Mouse (Mus musculus) liver, embryonic 15.5 days (tissue): ENCODE results near the gene Dcaf6. TPM values are rescaled to one million over a fixed set of nuclear protein-coding genes. Genes with fewer than 3 reads are reported as not detected.
A peak's percentile ranks its signal among the peaks of the same experiment; 100 is the strongest.

Experiments used
- ATAC-seq: fragments of 200-750 bp; cut with Nextera tagmentation; 2 replicates; pipeline ENCODE4 v1.8.0; 2017; ENCODE audit warnings: moderate number of reproducible peaks, mild to moderate bottlenecking, moderate library complexity; ENCODE audit not compliant: insufficient read depth
- H3K27ac ChIP-seq: fragments of 300-500 bp; sonication (generic); replicated peaks from 2 replicates; pipeline ENCODE4 v1.5.1; 2015; ENCODE audit warnings: mild to moderate bottlenecking, inconsistent platforms
- H3K27me3 ChIP-seq: fragments of 300-500 bp; sonication (generic); 2 replicates; pipeline ENCODE4 v1.6.1; 2015; ENCODE audit warnings: mild to moderate bottlenecking, inconsistent platforms
- H3K36me3 ChIP-seq: fragments of 300-500 bp; sonication (generic); replicated peaks from 2 replicates; pipeline ENCODE4 v1.6.1; 2015; ENCODE audit warnings: moderate library complexity, mild to moderate bottlenecking, inconsistent platforms
- H3K4me1 ChIP-seq: fragments of 300-500 bp; sonication (generic); replicated peaks from 2 replicates; pipeline ENCODE4 v1.6.1; 2015; ENCODE audit warnings: inconsistent platforms
- H3K4me2 ChIP-seq: fragments of 300-500 bp; sonication (generic); 2 replicates; pipeline ENCODE4 v1.6.1; 2015; ENCODE audit warnings: moderate library complexity, mild to moderate bottlenecking, inconsistent platforms
- H3K4me3 ChIP-seq: fragments of 300-500 bp; sonication (generic); replicated peaks from 2 replicates; pipeline ENCODE4 v1.5.1; 2015; ENCODE audit warnings: mild to moderate bottlenecking, inconsistent platforms
- H3K9ac ChIP-seq: fragments of 300-500 bp; sonication (generic); 2 replicates; pipeline ENCODE4 v1.6.1; 2015; ENCODE audit warnings: moderate library complexity, mild to moderate bottlenecking, inconsistent platforms
- H3K9me3 ChIP-seq: fragments of 300-500 bp; sonication (generic); replicated peaks from 2 replicates; pipeline ENCODE4 v1.6.1; 2016; ENCODE audit warnings: inconsistent platforms
- WGBS: fragments of 180-500 bp; shearing (Covaris S2); methylation state at CpG from one replicate; pipeline ENCODE4 v1.1.7; 2015; ENCODE audit warnings: mixed read lengths; ENCODE audit not compliant: insufficient replicate concordance; 5-methylcytosine and 5-hydroxymethylcytosine counted together
- polyA plus RNA-seq: library from polyadenylated mRNA; unstranded; fragments of >200 nt; fragmentation: Nextera tagmentation; extraction: Ambion mirVana; gene quantifications from 2 replicates; pipeline ENCODE4 v1.2.1, GENCODE M21; 2015

Gene Dcaf6
- polyA plus RNA-seq, 1 experiment from 2014 or later, result 15.5 TPM

DNA sequence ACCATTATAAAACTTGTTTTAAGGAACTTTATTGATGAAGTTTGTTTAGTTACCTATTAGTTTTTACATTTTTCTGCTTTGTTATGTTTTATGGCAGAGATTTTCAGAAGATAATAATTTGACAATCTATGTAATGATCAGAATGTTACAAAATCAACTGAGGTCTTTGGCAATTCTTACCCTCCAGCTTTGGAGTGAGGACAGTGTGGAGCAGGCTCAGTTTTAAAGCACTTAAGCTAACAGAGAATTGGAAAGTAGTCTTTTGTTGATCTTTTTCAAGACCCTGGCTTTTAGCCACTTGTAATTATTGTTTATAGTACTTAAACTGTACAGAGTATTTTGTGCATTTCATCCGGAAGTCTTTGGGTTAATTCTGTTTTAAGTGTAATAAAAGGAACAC, 2.6 kb upstream of the Dcaf6 start:
- H3K27me3 ChIP-seq, result no peaks in the 10 kb centered on the region
- no peak overlapping the region for H3K9ac ChIP-seq
- no peaks in the 10 kb centered on the region for H3K36me3 ChIP-seq
- peaks cover 30% of the 10 kb centered on the region for H3K4me1 ChIP-seq
- peak overlapping the region; percentile 39 for H3K4me3 ChIP-seq
- peak overlapping the region; percentile 55 for H3K4me2 ChIP-seq
- H3K9me3 ChIP-seq, result no peaks in the 10 kb centered on the region
- WGBS, result 65% methylated on average over 1 of the region's 1 CpGs
- no peak for ATAC-seq
- no peak overlapping the region for H3K27ac ChIP-seq

DNA sequence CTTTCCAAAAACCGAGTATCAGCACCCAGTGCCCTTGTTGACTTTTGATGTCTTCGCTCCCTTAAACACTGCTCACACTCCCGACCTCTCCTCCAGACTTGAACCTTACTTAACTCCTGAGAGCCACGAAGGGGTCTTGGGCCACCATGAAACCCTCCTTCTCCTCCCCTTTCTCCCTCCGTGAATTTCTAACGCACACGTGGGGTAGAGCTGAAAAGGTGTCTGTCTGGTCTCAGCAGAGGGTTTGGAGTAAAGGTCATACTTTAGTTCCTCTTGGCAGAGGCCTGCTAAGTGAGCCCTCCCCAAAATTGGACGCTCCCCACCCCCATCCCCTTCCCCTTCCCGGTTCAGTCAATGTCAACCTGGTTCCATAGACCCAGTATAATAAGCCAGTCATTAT, 1.4 kb upstream of the Dcaf6 start:
- H3K4me1 ChIP-seq, result peaks cover 36% of the 10 kb centered on the region
- peak overlapping the region; percentile 84 for H3K9ac ChIP-seq
- no peaks in the 10 kb centered on the region for H3K27me3 ChIP-seq
- peak overlapping the region; percentile 97 for H3K27ac ChIP-seq
- H3K9me3 ChIP-seq, result no peaks in the 10 kb centered on the region
- no peak for ATAC-seq
- H3K36me3 ChIP-seq, result no peaks in the 10 kb centered on the region
- H3K4me3 ChIP-seq, result peak overlapping the region; percentile 100
- H3K4me2 ChIP-seq, result peak overlapping the region; percentile 71
- 3% methylated on average over 9 of the region's 9 CpGs for WGBS

DNA sequence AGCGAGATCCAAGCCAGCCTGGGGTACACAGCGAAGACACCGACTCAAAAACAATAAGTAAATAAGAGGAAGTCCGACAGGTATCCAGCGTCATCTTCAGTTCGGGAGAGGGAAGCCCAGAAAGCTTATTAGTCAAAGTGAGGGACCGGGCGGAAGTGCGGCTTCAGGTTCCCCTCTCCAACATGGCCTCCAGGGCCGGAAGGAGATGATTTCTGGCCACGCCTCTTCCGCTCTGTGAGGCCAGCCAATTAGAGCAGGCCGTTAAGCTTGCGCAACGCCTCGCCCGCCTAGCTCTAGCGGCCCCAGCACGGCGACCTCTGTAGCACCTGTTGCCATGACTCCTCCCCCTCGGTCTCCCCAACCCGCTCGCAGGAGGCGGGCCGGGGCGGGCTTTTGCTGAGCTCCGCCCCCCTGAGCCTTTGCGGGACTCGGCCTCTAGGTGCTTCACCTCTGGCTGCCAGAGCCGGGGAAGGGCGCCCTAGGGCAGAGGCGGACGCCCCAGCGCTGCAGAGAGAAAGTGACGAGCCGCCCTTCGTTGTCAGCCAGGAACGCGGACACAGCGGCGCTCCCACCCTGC, 614 bp upstream of the Dcaf6 start:
- Histone ChIP-seq H3K4me1 (peaks cover 34% of the 10 kb centered on the region), H3K36me3 (no peaks in the 10 kb centered on the region), H3K4me2 (peak overlapping the region; percentile 77), H3K4me3 (peak overlapping the region; percentile 100), H3K9ac (peak overlapping the region; percentile 95), H3K27ac (peak overlapping the region; percentile 99), H3K27me3 (no peaks in the 10 kb centered on the region), H3K9me3 (no peaks in the 10 kb centered on the region)
- peak; percentile 89 for ATAC-seq
- under 1% methylated on average over 41 of the region's 41 CpGs for whole genome bisulfite sequencing

GRCm38 (mm10) chr1:165459503-165460181, 633 bp downstream of the Dcaf6 start:
- peak overlapping the region; percentile 77 for H3K4me2 ChIP-seq
- H3K4me3 ChIP-seq, result peak overlapping the region; percentile 100
- peak overlapping the region; percentile 99 for H3K27ac ChIP-seq
- no peaks in the 10 kb centered on the region for H3K27me3 ChIP-seq
- peak overlapping the region; percentile 95 for H3K9ac ChIP-seq
- WGBS, result under 1% methylated on average over 60 of the region's 60 CpGs
- no peaks in the 10 kb centered on the region for H3K36me3 ChIP-seq
- H3K9me3 ChIP-seq, result no peaks in the 10 kb centered on the region
- peak; percentile 7 for ATAC-seq
- H3K4me1 ChIP-seq, result peaks cover 31% of the 10 kb centered on the region

DNA sequence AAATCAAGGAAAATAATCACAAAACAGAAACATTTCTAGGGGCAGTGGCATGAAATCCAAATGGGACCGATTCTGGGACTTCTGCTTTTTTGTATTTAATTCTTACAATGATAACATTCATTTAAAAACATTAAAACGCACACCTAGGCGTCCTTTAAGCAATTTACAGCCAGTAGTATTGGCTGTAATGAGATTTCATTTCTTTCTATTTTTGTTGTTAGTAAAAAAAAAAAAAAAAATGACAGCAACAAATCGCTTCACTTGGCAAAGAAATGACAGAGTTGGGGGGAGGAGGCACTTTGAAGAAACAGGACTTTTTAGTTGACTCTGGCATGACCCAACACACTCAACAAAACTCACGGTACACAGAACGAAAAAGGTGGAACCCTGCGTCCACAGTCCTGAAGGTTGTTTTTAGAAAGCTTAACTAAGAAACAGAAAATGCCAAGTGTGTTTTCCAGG, 1.2 kb downstream of the Dcaf6 start:
- H3K4me3 ChIP-seq, result peak overlapping the region; percentile 100
- 9% methylated on average over 7 of the region's 7 CpGs for WGBS
- no peak for ATAC-seq
- peaks cover 31% of the 10 kb centered on the region for H3K4me1 ChIP-seq
- no peaks in the 10 kb centered on the region; the same call in 1 of the 2 replicates for H3K36me3 ChIP-seq
- H3K27ac ChIP-seq, result peak overlapping the region; percentile 99
- H3K9ac ChIP-seq, result peak overlapping the region; percentile 95
- H3K27me3 ChIP-seq, result no peaks in the 10 kb centered on the region
- H3K4me2 ChIP-seq, result peak overlapping the region; percentile 77
- no peaks in the 10 kb centered on the region for H3K9me3 ChIP-seq

GRCm38 (mm10) chr1:165441719-165442118, 18.6 kb downstream of the Dcaf6 start:
- no peaks in the 10 kb centered on the region for H3K36me3 ChIP-seq
- no peaks in the 10 kb centered on the region for H3K27me3 ChIP-seq
- H3K9ac ChIP-seq, result no peak overlapping the region
- no peak for ATAC-seq
- no peak overlapping the region for H3K4me3 ChIP-seq
- H3K4me1 ChIP-seq, result peaks cover 18% of the 10 kb centered on the region
- H3K9me3 ChIP-seq, result no peaks in the 10 kb centered on the region
- H3K27ac ChIP-seq, result no peak overlapping the region
- H3K4me2 ChIP-seq, result no peak overlapping the region
- WGBS, result 83% methylated on average over 3 of the region's 3 CpGs

DNA sequence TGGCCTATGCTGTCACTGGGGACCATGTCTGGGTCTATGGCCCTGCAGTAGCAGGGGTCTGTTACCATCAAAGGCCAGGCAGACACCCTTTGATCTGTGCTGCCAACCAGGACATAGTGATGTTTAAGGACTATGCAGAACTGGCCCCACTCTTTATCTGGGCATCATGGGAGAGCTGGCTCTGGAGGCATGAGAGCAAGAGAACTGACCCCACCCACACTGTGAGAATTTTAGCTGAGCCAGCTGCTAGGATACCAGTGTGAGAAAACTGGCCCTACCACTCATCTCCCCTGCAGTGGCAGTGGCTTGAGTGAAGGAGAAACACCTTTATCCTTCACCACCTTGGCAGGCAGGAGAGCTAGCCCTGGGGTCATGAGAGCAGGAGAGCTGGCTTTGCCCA, 19.1 kb downstream of the Dcaf6 start:
- H3K9me3 ChIP-seq, result no peaks in the 10 kb centered on the region
- no peak overlapping the region for H3K9ac ChIP-seq
- no peaks in the 10 kb centered on the region for H3K36me3 ChIP-seq
- H3K27ac ChIP-seq, result no peak overlapping the region
- no peak overlapping the region for H3K4me3 ChIP-seq
- peak; percentile 37; the same call in 1 of the 2 replicates for ATAC-seq
- no peak overlapping the region for H3K4me2 ChIP-seq
- H3K4me1 ChIP-seq, result peaks cover 18% of the 10 kb centered on the region
- no peaks in the 10 kb centered on the region for H3K27me3 ChIP-seq

GRCm38 (mm10) chr1:165440788-165441187, 19.5 kb downstream of the Dcaf6 start:
- no peak overlapping the region for H3K4me3 ChIP-seq
- no peaks in the 10 kb centered on the region for H3K36me3 ChIP-seq
- no peaks in the 10 kb centered on the region for H3K9me3 ChIP-seq
- ATAC-seq, result peak; percentile 12; the same call in 1 of the 2 replicates
- peaks cover 18% of the 10 kb centered on the region for H3K4me1 ChIP-seq
- WGBS, result 59% methylated on average over 3 of the region's 3 CpGs
- H3K27ac ChIP-seq, result no peak overlapping the region
- no peak overlapping the region for H3K9ac ChIP-seq
- no peaks in the 10 kb centered on the region for H3K27me3 ChIP-seq
- no peak overlapping the region for H3K4me2 ChIP-seq

- WGBS, result 44% methylated on average over 1 of the region's 1 CpGs
- H3K9ac ChIP-seq, result no peak overlapping the region
- H3K4me2 ChIP-seq, result no peak overlapping the region
- no peak for ATAC-seq
- H3K27me3 ChIP-seq, result no peaks in the 10 kb centered on the region
- no peak overlapping the region for H3K27ac ChIP-seq
- no peak overlapping the region for H3K4me3 ChIP-seq
- no peaks in the 10 kb centered on the region for H3K9me3 ChIP-seq
- peaks cover 18% of the 10 kb centered on the region for H3K4me1 ChIP-seq
- no peaks in the 10 kb centered on the region for H3K36me3 ChIP-seq
Measured at GRCm38 (mm10) chr1:165438289-165439021, 21.8 kb downstream of the Dcaf6 start.

GRCm38 (mm10) chr1:165432883-165433282, 27.4 kb downstream of the Dcaf6 start:
- no peak overlapping the region for H3K4me3 ChIP-seq

GRCm38 (mm10) chr1:165426254-165426653, 34.0 kb downstream of the Dcaf6 start:
- Histone ChIP-seq H3K27me3 (no peaks in the 10 kb centered on the region), H3K4me3 (no peak overlapping the region), H3K9me3 (no peaks in the 10 kb centered on the region), H3K36me3 (peaks cover 10% of the 10 kb centered on the region), H3K4me2 (peak overlapping the region; percentile 18; the same call in 1 of the 2 replicates), H3K27ac (peak overlapping the region; percentile 51), H3K4me1 (peaks cover 11% of the 10 kb centered on the region), H3K9ac (no peak overlapping the region)
- ATAC-seq, result peak; percentile 98
- 57% methylated on average over 2 of the region's 2 CpGs for WGBS

More at GRCm38 (mm10) chr1:165432883-165433282, 27.4 kb downstream of the Dcaf6 start:
- H3K9ac ChIP-seq, result no peak overlapping the region
- H3K4me1 ChIP-seq, result no peaks in the 10 kb centered on the region
- no peak for ATAC-seq
- no peak overlapping the region for H3K4me2 ChIP-seq
- 76% methylated on average over 1 of the region's 1 CpGs for WGBS
- H3K36me3 ChIP-seq, result no peaks in the 10 kb centered on the region
- no peaks in the 10 kb centered on the region for H3K27me3 ChIP-seq
- H3K9me3 ChIP-seq, result no peaks in the 10 kb centered on the region
- H3K27ac ChIP-seq, result no peak overlapping the region
